ENCODE assay signal across 13 mouse cellular contexts in the genomic region with DNA sequence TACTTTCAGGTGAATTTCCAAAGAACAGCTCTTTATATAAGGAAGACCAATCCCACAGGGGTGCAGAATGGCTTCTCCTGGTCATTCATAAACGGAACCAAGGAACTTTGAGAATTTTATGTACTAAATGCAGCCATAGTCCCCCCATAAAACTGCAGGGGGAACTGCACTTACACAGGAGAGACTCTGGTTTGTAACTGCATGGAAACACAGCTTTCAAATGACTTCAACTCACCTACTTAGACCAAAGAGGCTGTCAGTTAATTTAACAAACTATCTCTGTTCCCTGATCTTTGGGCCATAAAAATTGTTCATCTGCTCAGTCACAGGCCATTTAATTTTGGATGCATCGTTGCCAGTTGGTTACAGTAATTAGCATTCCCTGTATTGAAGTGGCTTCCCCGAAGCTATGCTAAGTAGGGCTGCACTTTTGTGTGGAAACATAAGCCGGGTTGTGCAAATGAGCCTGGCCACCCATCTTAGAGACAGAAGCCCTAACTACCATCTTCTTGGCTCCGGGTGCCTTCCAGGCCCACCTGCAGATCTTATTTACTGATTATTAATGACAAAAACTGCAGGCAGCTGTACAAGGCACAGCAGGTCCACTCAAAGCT. TPM values are rescaled to one million over a fixed set of nuclear protein-coding genes. Genes with fewer than 3 reads are reported as not detected.
DNase-seq lines count a peak whose midpoint lies in the region; ATAC-seq lines count a peak whose summit lies in the region.
"Had no signal": no experiment of that assay in that cellular context is flagged by ENCODE, and none has a peak within 500 bp of the region (broad histone marks: within the 10 kb centered on the region; RNA-seq: fewer than 3 reads in every experiment).

No protein-coding gene starts in this region.

- 41% methylated on average over 5 of the region's 5 CpGs for WGBS in hindbrain, embryonic 11.5 days
- WGBS in hindbrain, embryonic 10.5 days = 46% methylated on average over 5 of the region's 5 CpGs
- 8% methylated on average over 5 of the region's 5 CpGs for WGBS in forebrain, embryonic 15.5 days
- 13% methylated on average over 5 of the region's 5 CpGs for WGBS in midbrain, embryonic 13.5 days

- H3K36me3 ChIP-seq in hindbrain, embryonic 11.5 days (ENCODE audit: control insufficient read depth, insufficient read depth, low read length) = no peaks in the 10 kb centered on the region
- H3K36me3 ChIP-seq in hindbrain, embryonic 10.5 days = no peaks in the 10 kb centered on the region
- H3K36me3 ChIP-seq in forebrain, embryonic 15.5 days = no peaks in the 10 kb centered on the region
- no peaks in the 10 kb centered on the region for H3K36me3 ChIP-seq in midbrain, embryonic 13.5 days
- H3K36me3 ChIP-seq: limb, embryonic 13.5 days had no signal

- H3K4me2 ChIP-seq in hindbrain, embryonic 11.5 days (replicated peaks; ENCODE audit: low read depth, low read length) = no peak overlapping the region
- H3K4me2 ChIP-seq in forebrain, embryonic 15.5 days (replicated peaks) = no peak overlapping the region
- no peak overlapping the region; the same call in 1 of the 2 replicates for H3K4me2 ChIP-seq in midbrain, embryonic 13.5 days (replicated peaks)
- H3K4me2 ChIP-seq: limb, embryonic 13.5 days had no signal

- H3K9ac ChIP-seq in hindbrain, embryonic 11.5 days (ENCODE audit: low read depth, low read length) = no peak overlapping the region
- no peak overlapping the region for H3K9ac ChIP-seq in forebrain, embryonic 15.5 days (replicated peaks)
- H3K9ac ChIP-seq in midbrain, embryonic 13.5 days (replicated peaks) = no peak overlapping the region; the same call in 1 of the 2 replicates
- H3K9ac ChIP-seq: limb, embryonic 13.5 days; liver, postnatal 0 days had no signal

- H3K4me3 ChIP-seq in hindbrain, embryonic 11.5 days (ENCODE audit: low read depth, low read length) = no peak overlapping the region
- H3K4me3 ChIP-seq in hindbrain, embryonic 10.5 days = no peak overlapping the region
- H3K4me3 ChIP-seq in forebrain, embryonic 15.5 days = no peak overlapping the region
- no peak overlapping the region for H3K4me3 ChIP-seq in midbrain, embryonic 13.5 days (replicated peaks)
- H3K4me3 ChIP-seq: limb, embryonic 13.5 days had no signal

- H3K4me1 ChIP-seq in hindbrain, embryonic 11.5 days (replicated peaks; ENCODE audit: control insufficient read depth, insufficient read depth, low read length) = 0 out of 2 replicates have a peak, but pooled peaks cover 3% of the 10 kb centered on the region
- peaks cover 22% of the 10 kb centered on the region for H3K4me1 ChIP-seq in hindbrain, embryonic 10.5 days (replicated peaks)
- peaks cover 22% of the 10 kb centered on the region for H3K4me1 ChIP-seq in forebrain, embryonic 15.5 days
- H3K4me1 ChIP-seq in midbrain, embryonic 13.5 days (replicated peaks) = peaks cover 27% of the 10 kb centered on the region
- H3K4me1 ChIP-seq: limb, embryonic 13.5 days had no signal

- intact Hi-C loops in heart, postnatal 10 days (cut with DNase I) = no loop called here

- H3K9me3 ChIP-seq in hindbrain, embryonic 11.5 days (ENCODE audit: control insufficient read depth, low read length) = no peaks in the 10 kb centered on the region
- H3K9me3 ChIP-seq in hindbrain, embryonic 10.5 days = no peaks in the 10 kb centered on the region
- no peaks in the 10 kb centered on the region for H3K9me3 ChIP-seq in forebrain, embryonic 15.5 days
- no peaks in the 10 kb centered on the region for H3K9me3 ChIP-seq in midbrain, embryonic 13.5 days
- H3K9me3 ChIP-seq: limb, embryonic 13.5 days had no signal

- H3K27me3 ChIP-seq in hindbrain, embryonic 11.5 days (ENCODE audit: control insufficient read depth, insufficient read depth, low read length) = no peaks in the 10 kb centered on the region
- 0 out of 2 replicates have a peak, but pooled peaks cover 3% of the 10 kb centered on the region for H3K27me3 ChIP-seq in hindbrain, embryonic 10.5 days (ENCODE audit: insufficient read depth, poor library complexity, severe bottlenecking)
- H3K27me3 ChIP-seq in forebrain, embryonic 15.5 days = no peaks in the 10 kb centered on the region
- H3K27me3 ChIP-seq in midbrain, embryonic 13.5 days = no peaks in the 10 kb centered on the region
- H3K27me3 ChIP-seq: limb, embryonic 13.5 days had no signal

- ATAC-seq in hindbrain, embryonic 11.5 days (ENCODE audit: low FRiP score) = peak; percentile 79; the same call in 1 of the 2 replicates
- ATAC-seq in forebrain, embryonic 15.5 days (replicated peaks) = peak; percentile 96
- ATAC-seq in midbrain, embryonic 13.5 days = peak; percentile 73
- ATAC-seq: liver, postnatal 0 days had no signal

- no peak overlapping the region for H3K27ac ChIP-seq in hindbrain, embryonic 11.5 days (ENCODE audit: low read depth, low read length)
- no peak overlapping the region for H3K27ac ChIP-seq in hindbrain, embryonic 10.5 days
- H3K27ac ChIP-seq in forebrain, embryonic 15.5 days (replicated peaks) = peak overlapping the region; percentile 80
- H3K27ac ChIP-seq in midbrain, embryonic 13.5 days = peak overlapping the region; percentile 19; the same call in 1 of the 2 replicates
- H3K27ac ChIP-seq: limb, embryonic 13.5 days had no signal

- DNase-seq in hindbrain, embryonic 11.5 days (ENCODE audit: low spot score) = no peak
- no peak for DNase-seq in hindbrain, embryonic 10.5 days (ENCODE audit: low spot score)
- peak; percentile 13 for DNase-seq in brain, adult 2 months (ENCODE audit: low read depth, low spot score)
- DNase-seq in B cell, adult 2 months = no peak
- DNase-seq in thymus, postnatal 36 days = no peak
- DNase-seq in heart, postnatal 10 days = no peak
- DNase-seq: gastrocnemius, postnatal 36 days; kidney, adult 18-20 months; layer of hippocampus, adult 9-11 months; liver, postnatal 0 days had no signal

RNA-seq across cellular contexts. Expression of gene Rnf219, which starts 15.2 kb away (rescaled TPM):
- polyA plus RNA-seq in hindbrain, embryonic 11.5 days (2014; fragmentation: Nextera tagmentation; extraction: Ambion mirVana) = 39.5 and 44.0 TPM in 2 replicates
- 31.5 and 46.8 TPM in 2 replicates for polyA plus RNA-seq in hindbrain, embryonic 10.5 days (2016; fragmentation: Nextera tagmentation; extraction: Ambion mirVana)
- polyA plus RNA-seq in forebrain, embryonic 15.5 days (2015; fragmentation: Nextera tagmentation; extraction: Ambion mirVana) = 30.0 and 32.1 TPM in 2 replicates
- polyA plus RNA-seq in midbrain, embryonic 13.5 days (2015; fragmentation: Nextera tagmentation; extraction: Ambion mirVana) = 40.1 and 43.5 TPM in 2 replicates
- 10 to 100 TPM in 1 of 2 experiments, 1 to 10 TPM in 1; 7.7 to 12.2 TPM for total RNA-seq in heart, postnatal 10 days (2021)

Comparison
In these comparisons a context has a peak if more than half of its experiments do, and no peak if none do; other contexts are left out.
1. H3K27ac ChIP-seq: peak in forebrain, embryonic 15.5 days (single experiment) and midbrain, embryonic 13.5 days (single experiment); none in hindbrain, embryonic 11.5 days (single experiment) and hindbrain, embryonic 10.5 days (single experiment).
2. Peak in every context shown above with its lines, with median percentiles within 50 percentile points of each other: ATAC-seq.